Mouse (Mus musculus) midbrain, embryonic 11.5 days (tissue): Measurements from ENCODE around the gene Rgs6. TPM values are rescaled to one million over a fixed set of nuclear protein-coding genes. Genes with fewer than 3 reads are reported as not detected.

ENCODE experiments used
- ATAC-seq: fragments of 200-750 bp; cut with Nextera tagmentation; 2 replicates; pipeline ENCODE4 v1.8.0; 2017; ENCODE audit warnings: moderate TSS enrichment, moderate library complexity; ENCODE audit not compliant: low FRiP score
- DNase-seq: peaks from one replicate; pipeline ENCODE4 v3.0.0; 2015; ENCODE audit warnings: low spot score; ENCODE audit errors: missing footprints
- H3K27ac ChIP-seq: fragments of 300-500 bp; sonication (generic); 2 replicates; pipeline ENCODE4 v1.5.1; 2014; ENCODE audit warnings: low read depth, low read length
- H3K27me3 ChIP-seq: fragments of 300-500 bp; sonication (generic); 2 replicates; pipeline ENCODE4 v1.6.1; 2014; ENCODE audit warnings: mild to moderate bottlenecking, low read length, moderate library complexity, mixed read lengths; ENCODE audit not compliant: control insufficient read depth, insufficient read depth
- H3K36me3 ChIP-seq: fragments of 300-500 bp; sonication (generic); 2 replicates; pipeline ENCODE4 v1.6.1; 2014; ENCODE audit warnings: mild to moderate bottlenecking, low read length, moderate library complexity, mixed read lengths; ENCODE audit not compliant: control insufficient read depth, insufficient read depth
- H3K4me1 ChIP-seq: fragments of 300-500 bp; sonication (generic); 2 replicates; pipeline ENCODE4 v1.6.1; 2014; ENCODE audit warnings: low read length; ENCODE audit not compliant: control insufficient read depth, insufficient read depth
- H3K4me2 ChIP-seq: fragments of 300-500 bp; sonication (generic); 2 replicates; pipeline ENCODE4 v1.6.1; 2014; ENCODE audit warnings: mild to moderate bottlenecking, moderate library complexity
- H3K4me3 ChIP-seq: fragments of 300-500 bp; sonication (generic); 2 replicates; pipeline ENCODE4 v1.5.1; 2014; ENCODE audit warnings: low read depth, low read length
- H3K9ac ChIP-seq: fragments of 300-500 bp; sonication (generic); 2 replicates; pipeline ENCODE4 v1.6.1; 2014; ENCODE audit warnings: low read length
- H3K9me3 ChIP-seq: fragments of 300-500 bp; sonication (generic); 2 replicates; pipeline ENCODE4 v1.6.1; 2016; ENCODE audit warnings: low read length; ENCODE audit not compliant: control insufficient read depth
- WGBS: fragments of 180-500 bp; shearing (Covaris S2); extraction: QIAGEN DNeasy Blood & Tissue Kit; methylation state at CpG from one replicate; pipeline ENCODE4 v1.1.7; 2014; 5-methylcytosine and 5-hydroxymethylcytosine counted together
- polyA plus RNA-seq: library from polyadenylated mRNA; unstranded; fragments of >200 nt; fragmentation: Nextera tagmentation; extraction: Ambion mirVana; gene quantifications from 2 replicates; pipeline ENCODE4 v1.2.1, GENCODE M21; 2014

Rgs6 gene
- polyA plus RNA-seq, 1 experiment from 2014 or later, result 0.64 TPM

DNA sequence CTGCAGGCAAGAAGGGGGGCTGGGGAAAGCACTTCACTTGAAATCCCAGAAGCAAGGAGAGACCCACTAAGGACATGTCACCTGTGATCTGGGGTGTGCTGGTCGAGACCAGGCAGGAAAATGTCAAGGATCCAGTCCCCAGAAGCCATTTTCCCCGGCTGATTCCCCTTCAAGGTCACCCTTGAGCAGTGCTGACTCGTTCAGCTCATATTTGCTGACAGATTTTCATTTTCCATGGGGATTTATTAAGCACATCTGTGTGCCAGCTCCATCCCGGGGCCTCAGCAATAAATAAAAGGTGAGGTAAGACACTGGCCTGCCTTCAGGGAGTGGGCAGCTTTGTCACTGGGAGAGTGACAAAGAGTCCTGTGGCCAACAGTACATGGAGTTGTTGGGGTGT is 87.0 kb downstream of the Rgs6 start:
- no peaks in the 10 kb centered on the region for H3K9me3 ChIP-seq
- no peak overlapping the region for H3K4me2 ChIP-seq
- no peaks in the 10 kb centered on the region for H3K36me3 ChIP-seq
- no peak overlapping the region for H3K27ac ChIP-seq
- no peak overlapping the region for H3K4me3 ChIP-seq
- DNase-seq, result no peak
- no peaks in the 10 kb centered on the region for H3K27me3 ChIP-seq
- no peak for ATAC-seq
- H3K9ac ChIP-seq, result no peak overlapping the region
- 68% methylated on average over 4 of the region's 4 CpGs for WGBS
- no peaks in the 10 kb centered on the region for H3K4me1 ChIP-seq

DNA sequence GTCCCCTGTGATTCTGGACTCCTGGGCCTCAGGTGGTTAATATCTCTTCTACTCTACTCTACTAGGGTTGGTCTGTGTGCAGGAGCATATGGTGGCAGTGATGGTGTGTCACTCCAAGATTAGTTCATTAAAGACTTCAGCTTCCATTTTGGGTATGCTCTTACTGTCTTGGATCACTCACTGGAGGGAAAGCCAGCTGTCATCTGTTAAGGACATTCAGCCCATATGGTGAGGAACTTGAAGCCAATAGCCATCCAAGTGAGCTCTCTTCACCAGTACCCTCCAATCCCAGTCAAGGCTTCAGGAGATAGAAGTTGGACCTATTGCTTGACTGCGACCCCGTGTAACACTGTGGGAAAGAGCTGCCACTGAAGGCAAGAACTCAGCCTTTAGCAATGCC is 98.9 kb downstream of the Rgs6 start:
- no peak for ATAC-seq
- 86% methylated on average over 2 of the region's 2 CpGs for WGBS
- Histone ChIP-seq H3K9me3 (no peaks in the 10 kb centered on the region), H3K27me3 (no peaks in the 10 kb centered on the region), H3K4me1 (no peaks in the 10 kb centered on the region), H3K27ac (no peak overlapping the region), H3K4me2 (no peak overlapping the region), H3K9ac (no peak overlapping the region), H3K4me3 (no peak overlapping the region), H3K36me3 (no peaks in the 10 kb centered on the region)
- DNase-seq, result no peak

DNA sequence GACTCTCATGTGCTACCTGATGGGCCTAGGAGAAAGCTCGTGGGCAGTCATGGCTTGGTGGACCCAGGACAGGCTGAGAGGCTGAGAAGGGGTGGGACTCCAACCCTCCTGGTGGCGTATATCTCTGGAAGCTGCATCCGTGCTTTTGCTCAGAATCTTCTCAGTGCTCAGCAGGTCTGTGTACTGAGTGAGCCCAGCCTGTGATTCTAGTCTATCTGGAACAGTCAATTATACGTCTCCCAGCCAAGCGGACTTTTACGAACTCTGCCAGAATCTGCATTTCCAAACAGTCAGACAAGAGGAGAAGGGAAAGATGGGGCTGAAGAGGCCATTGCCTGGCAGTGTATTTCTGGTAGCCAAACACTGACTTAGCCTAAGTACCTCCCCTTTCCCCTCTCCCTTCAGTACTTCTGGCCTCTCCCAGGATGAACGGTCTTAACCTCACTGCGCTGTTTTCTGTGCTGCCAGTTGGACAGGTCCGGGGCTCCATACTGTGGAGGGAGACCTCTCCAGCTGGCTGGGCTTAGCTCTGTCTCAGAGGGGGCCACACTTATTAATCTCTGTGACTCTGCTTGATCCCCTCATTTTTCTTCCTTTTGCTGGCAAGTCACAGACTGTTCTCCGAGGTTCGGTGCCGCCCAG is 110.9 kb downstream of the Rgs6 start:
- no peak overlapping the region for H3K9ac ChIP-seq
- H3K4me2 ChIP-seq, result no peak overlapping the region
- no peak overlapping the region for H3K27ac ChIP-seq
- WGBS, result 85% methylated on average over 12 of the region's 12 CpGs
- no peak for ATAC-seq
- no peaks in the 10 kb centered on the region for H3K4me1 ChIP-seq
- H3K4me3 ChIP-seq, result no peak overlapping the region
- DNase-seq, result no peak
- no peaks in the 10 kb centered on the region for H3K9me3 ChIP-seq
- no peaks in the 10 kb centered on the region for H3K27me3 ChIP-seq
- H3K36me3 ChIP-seq, result no peaks in the 10 kb centered on the region

DNA sequence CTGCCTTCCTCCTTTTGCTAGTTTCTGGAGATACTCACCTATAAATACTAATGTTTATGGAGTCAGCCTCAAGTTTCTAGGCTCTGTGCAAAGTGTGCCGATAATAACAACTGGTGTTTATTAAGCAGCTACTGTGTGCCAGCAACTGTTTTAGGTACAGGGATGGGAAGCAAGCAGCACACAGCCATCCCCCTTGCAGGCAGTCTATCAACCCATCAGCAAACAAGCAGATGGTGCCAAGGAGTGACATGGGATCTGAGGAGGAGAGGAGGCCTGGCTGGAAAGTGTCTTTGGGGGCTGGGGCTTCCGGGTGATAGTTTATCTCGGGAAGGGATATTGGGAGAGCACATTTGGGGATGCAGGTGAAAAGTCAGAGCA is 111.4 kb downstream of the Rgs6 start:
- Histone ChIP-seq H3K4me1 (no peaks in the 10 kb centered on the region), H3K4me3 (no peak overlapping the region), H3K27ac (no peak overlapping the region), H3K9me3 (no peaks in the 10 kb centered on the region), H3K27me3 (no peaks in the 10 kb centered on the region), H3K9ac (no peak overlapping the region), H3K36me3 (no peaks in the 10 kb centered on the region), H3K4me2 (no peak overlapping the region)
- WGBS, result 91% methylated on average over 3 of the region's 3 CpGs
- ATAC-seq (no peak), DNase-seq (no peak)

DNA sequence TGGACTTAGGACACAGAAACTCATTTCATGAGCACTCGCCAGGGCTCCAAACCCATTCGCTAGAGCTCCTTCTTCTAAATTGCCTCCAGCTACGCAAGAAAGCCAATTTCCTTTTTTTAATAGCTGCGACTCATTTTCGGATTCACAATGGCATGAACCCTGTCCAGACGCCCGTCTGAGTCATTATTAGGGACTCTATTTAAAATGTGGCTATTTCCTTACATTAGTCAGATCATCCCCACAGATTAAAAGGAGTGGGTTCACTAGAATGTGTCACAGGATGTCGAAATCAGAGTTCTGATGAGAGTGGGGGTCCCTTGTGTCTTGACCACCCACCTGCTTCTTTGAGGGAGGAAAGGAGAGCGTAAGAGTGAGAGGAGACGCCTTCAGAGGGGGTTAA is 112.1 kb downstream of the Rgs6 start:
- H3K4me2 ChIP-seq, result no peak overlapping the region
- DNase-seq (no peak), ATAC-seq (no peak)
- H3K27me3 ChIP-seq, result no peaks in the 10 kb centered on the region
- no peak overlapping the region for H3K27ac ChIP-seq
- H3K9ac ChIP-seq, result no peak overlapping the region
- H3K36me3 ChIP-seq, result no peaks in the 10 kb centered on the region
- no peak overlapping the region for H3K4me3 ChIP-seq
- H3K9me3 ChIP-seq, result no peaks in the 10 kb centered on the region
- 84% methylated on average over 10 of the region's 10 CpGs for WGBS
- H3K4me1 ChIP-seq, result no peaks in the 10 kb centered on the region

DNA sequence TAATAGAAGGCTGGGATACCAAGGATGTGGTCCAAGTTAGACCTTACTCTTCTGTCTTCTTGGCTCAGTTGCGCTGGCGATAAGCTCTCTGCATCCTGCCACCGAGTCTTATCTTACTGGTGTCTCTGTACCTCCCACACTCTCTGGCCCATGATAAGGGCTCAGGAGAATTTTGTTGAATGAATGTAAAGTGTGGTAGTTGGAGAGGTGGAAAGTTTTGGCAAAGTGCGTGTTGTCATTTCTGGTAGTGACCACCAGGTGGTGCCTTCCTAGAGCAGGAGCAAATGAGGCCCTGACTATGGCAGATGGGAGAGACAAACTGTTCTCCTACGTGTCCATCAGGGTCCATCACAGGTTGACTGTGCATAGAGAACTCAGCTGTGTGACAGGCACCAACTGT is 112.7 kb downstream of the Rgs6 start:
- 50% methylated on average over 5 of the region's 5 CpGs for WGBS

DNA sequence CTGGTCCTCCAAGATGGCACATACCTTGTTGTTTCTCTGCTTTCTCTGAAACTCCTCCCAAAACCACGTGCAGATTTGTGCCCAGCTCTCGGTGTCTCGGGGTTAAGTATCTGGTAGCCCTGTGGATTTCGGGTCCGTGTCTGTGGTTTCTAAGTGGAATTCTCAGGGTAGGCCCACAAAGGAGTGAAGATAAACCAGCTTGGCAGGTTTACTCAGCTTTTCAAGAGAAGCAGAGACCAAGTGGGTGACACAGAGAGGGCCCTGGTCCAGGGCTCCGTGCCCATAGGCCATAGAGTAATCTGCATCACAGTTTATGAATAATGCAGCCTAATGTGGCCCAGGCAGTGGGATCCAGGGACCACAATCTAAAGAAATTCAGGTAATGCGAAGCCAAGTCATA is 113.3 kb downstream of the Rgs6 start:
- WGBS, result 81% methylated on average over 7 of the region's 7 CpGs
- Histone ChIP-seq H3K9ac (no peak overlapping the region), H3K4me1 (no peaks in the 10 kb centered on the region), H3K27me3 (no peaks in the 10 kb centered on the region), H3K9me3 (no peaks in the 10 kb centered on the region), H3K4me2 (no peak overlapping the region), H3K27ac (no peak overlapping the region), H3K4me3 (no peak overlapping the region), H3K36me3 (no peaks in the 10 kb centered on the region)
- no peak for DNase-seq
- no peak for ATAC-seq

More for the DNA sequence above, 112.7 kb downstream of the Rgs6 start:
- Histone ChIP-seq H3K27me3 (no peaks in the 10 kb centered on the region), H3K4me2 (no peak overlapping the region), H3K9me3 (no peaks in the 10 kb centered on the region), H3K36me3 (no peaks in the 10 kb centered on the region), H3K4me1 (no peaks in the 10 kb centered on the region), H3K4me3 (no peak overlapping the region), H3K9ac (no peak overlapping the region), H3K27ac (no peak overlapping the region)
- ATAC-seq (no peak), DNase-seq (no peak)

DNA sequence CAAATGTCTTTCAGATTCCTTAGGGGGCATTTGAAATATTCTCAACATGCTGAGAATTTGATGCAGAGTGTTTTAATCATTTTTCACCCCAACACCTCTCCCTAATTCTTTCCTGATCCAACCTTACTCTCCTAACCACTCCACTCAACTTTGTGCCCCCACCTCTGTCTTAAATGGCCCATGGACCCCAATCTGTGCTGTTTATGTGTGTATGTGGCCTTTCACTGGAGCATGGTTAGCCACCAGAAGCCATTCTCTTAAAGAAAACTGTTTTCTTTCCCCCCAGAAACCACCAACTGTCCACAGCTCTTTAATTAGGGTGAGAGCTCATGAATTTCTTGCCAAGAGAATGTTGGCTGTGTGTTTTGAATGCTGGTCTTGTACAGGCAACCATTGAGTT is 122.3 kb downstream of the Rgs6 start:
- ATAC-seq (no peak), DNase-seq (no peak)
- Histone ChIP-seq H3K27me3 (no peaks in the 10 kb centered on the region), H3K27ac (no peak overlapping the region), H3K4me1 (no peaks in the 10 kb centered on the region), H3K36me3 (no peaks in the 10 kb centered on the region), H3K4me2 (no peak overlapping the region), H3K9me3 (no peaks in the 10 kb centered on the region), H3K9ac (no peak overlapping the region), H3K4me3 (no peak overlapping the region)

DNA sequence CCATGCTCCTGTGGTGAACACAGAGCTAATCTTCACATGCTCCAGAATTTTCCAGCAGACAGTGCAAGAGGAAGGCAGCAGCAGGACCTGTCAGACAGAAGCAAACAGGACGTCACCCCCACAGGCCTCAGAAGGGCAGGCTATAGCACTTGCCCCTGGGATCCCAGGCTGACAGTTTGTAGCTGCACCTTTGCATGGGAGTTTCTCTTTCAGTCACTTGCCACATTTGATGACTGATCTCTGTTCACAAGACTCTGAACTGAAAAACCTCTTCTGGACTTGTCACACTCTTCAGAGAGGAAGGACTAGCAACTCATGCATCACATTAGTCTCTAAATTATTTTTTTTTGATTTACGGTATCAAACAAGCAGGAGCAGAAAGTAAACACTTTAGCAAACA is 126.2 kb downstream of the Rgs6 start:
- H3K9me3 ChIP-seq, result no peaks in the 10 kb centered on the region
- ATAC-seq (no peak), DNase-seq (no peak)
- no peaks in the 10 kb centered on the region for H3K36me3 ChIP-seq
- no peak overlapping the region for H3K4me2 ChIP-seq
- no peaks in the 10 kb centered on the region for H3K4me1 ChIP-seq
- no peaks in the 10 kb centered on the region for H3K27me3 ChIP-seq
- WGBS, result 78% methylated on average over 2 of the region's 2 CpGs
- H3K27ac ChIP-seq, result no peak overlapping the region
- H3K4me3 ChIP-seq, result no peak overlapping the region
- no peak overlapping the region for H3K9ac ChIP-seq
